Mouse (Mus musculus) midbrain, embryonic 13.5 days (tissue): Measurements from ENCODE around the gene Ankmy1. TPM values are rescaled to one million over a fixed set of nuclear protein-coding genes. Genes with fewer than 3 reads are reported as not detected.

Source experiments
- ATAC-seq: fragments of 200-750 bp; cut with Nextera tagmentation; 2 replicates; pipeline ENCODE4 v1.8.0; 2017; ENCODE audit warnings: mild to moderate bottlenecking, moderate TSS enrichment, moderate library complexity
- H3K27ac ChIP-seq: fragments of 300-500 bp; sonication (generic); 2 replicates; pipeline ENCODE4 v1.5.1; 2015; ENCODE audit warnings: inconsistent platforms, mild to moderate bottlenecking, moderate library complexity
- H3K27me3 ChIP-seq: fragments of 300-500 bp; sonication (generic); 2 replicates; pipeline ENCODE4 v1.6.1; 2015; ENCODE audit warnings: mild to moderate bottlenecking, inconsistent platforms
- H3K36me3 ChIP-seq: fragments of 300-500 bp; sonication (generic); 2 replicates; pipeline ENCODE4 v1.6.1; 2015; ENCODE audit warnings: mild to moderate bottlenecking, inconsistent platforms
- H3K4me1 ChIP-seq: fragments of 300-500 bp; sonication (generic); replicated peaks from 2 replicates; pipeline ENCODE4 v1.6.1; 2015; ENCODE audit warnings: inconsistent platforms
- H3K4me2 ChIP-seq: fragments of 300-500 bp; sonication (generic); replicated peaks from 2 replicates; pipeline ENCODE4 v1.6.1; 2015; ENCODE audit warnings: moderate library complexity, mild to moderate bottlenecking, inconsistent platforms
- H3K4me3 ChIP-seq: fragments of 300-500 bp; sonication (generic); replicated peaks from 2 replicates; pipeline ENCODE4 v1.5.1; 2015; ENCODE audit warnings: mild to moderate bottlenecking, inconsistent platforms
- H3K9ac ChIP-seq: fragments of 300-500 bp; sonication (generic); replicated peaks from 2 replicates; pipeline ENCODE4 v1.6.1; 2015; ENCODE audit warnings: mild to moderate bottlenecking, inconsistent platforms
- H3K9me3 ChIP-seq: fragments of 300-500 bp; sonication (generic); 2 replicates; pipeline ENCODE4 v1.6.1; 2016; ENCODE audit warnings: mild to moderate bottlenecking, inconsistent platforms
- WGBS: fragments of 180-500 bp; shearing (Covaris S2); methylation state at CpG from one replicate; pipeline ENCODE4 v1.1.7; 2015; 5-methylcytosine and 5-hydroxymethylcytosine counted together
- polyA plus RNA-seq: library from polyadenylated mRNA; unstranded; fragments of >200 nt; fragmentation: Nextera tagmentation; extraction: Ambion mirVana; gene quantifications from 2 replicates; pipeline ENCODE4 v1.2.1, GENCODE M21; 2015

Gene Ankmy1
- polyA plus RNA-seq, 1 experiment from 2014 or later: 1.0 TPM

DNA sequence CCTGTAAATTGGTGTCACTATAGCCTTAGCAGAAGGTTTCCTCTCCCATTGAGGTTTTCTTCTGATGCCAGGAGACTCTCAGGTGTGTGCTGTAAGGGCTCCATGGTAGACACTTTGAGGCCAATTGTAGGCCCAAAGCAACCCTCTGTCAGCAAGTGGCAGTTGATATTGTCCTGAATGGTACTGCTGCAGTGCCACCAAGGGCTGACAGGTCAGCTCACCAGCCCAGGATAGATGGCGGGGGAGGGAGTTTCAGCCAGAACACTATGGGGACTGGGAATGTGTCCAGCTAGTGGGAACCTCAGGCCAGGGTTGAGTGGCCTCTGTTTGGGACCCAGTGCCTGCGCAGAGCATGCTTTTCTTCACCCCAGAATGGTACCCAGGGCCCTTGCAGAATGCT, 50.3 kb downstream of the Ankmy1 start:
- 95% methylated on average over 2 of the region's 2 CpGs for WGBS
- Histone ChIP-seq H3K4me2 (no peak overlapping the region), H3K36me3 (peaks cover 54% of the 10 kb centered on the region), H3K9ac (peak overlapping the region; percentile 39; the same call in 1 of the 2 replicates), H3K4me1 (peaks cover 51% of the 10 kb centered on the region), H3K9me3 (no peaks in the 10 kb centered on the region), H3K27ac (no peak overlapping the region), H3K4me3 (no peak overlapping the region), H3K27me3 (no peaks in the 10 kb centered on the region)
- no peak for ATAC-seq

DNA sequence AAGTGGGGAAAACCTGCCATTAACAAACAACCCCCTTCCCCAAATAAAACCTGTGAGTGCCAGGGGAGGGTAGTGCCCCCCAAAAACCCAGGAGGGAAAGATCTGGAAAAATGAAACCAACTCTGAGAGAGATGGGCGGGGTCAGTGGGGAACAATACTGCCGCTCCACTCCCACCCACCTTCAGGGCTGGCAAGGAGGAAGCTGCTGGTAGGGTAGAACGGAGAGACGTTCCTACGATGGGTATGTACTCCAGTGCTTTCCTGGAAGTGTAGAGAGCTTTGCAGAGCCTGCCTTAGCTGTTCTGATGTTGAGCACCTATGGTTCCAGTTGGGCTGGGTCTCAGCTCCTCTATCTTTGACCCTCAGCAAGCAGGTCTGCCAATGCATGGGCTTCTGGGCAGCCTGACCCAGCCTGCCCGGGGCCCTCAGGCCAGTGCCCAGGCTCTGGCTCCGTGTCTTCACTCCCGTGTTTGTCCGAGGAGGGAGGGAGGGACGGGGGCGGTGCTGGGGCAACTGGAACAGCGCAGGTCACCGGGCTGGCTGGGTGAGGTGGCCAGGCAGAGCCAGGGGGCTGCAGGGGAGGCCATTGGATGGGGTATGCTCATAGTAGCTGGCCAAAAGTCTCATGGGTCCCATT, 52.6 kb downstream of the Ankmy1 start:
- WGBS: 58% methylated on average over 13 of the region's 13 CpGs
- peak overlapping the region; percentile 89 for H3K9ac ChIP-seq
- H3K27ac ChIP-seq: peak overlapping the region; percentile 94
- ATAC-seq: no peak
- peaks cover 30% of the 10 kb centered on the region for H3K36me3 ChIP-seq
- H3K9me3 ChIP-seq: no peaks in the 10 kb centered on the region
- peak overlapping the region; percentile 72 for H3K4me2 ChIP-seq
- H3K4me1 ChIP-seq: peaks cover 69% of the 10 kb centered on the region
- peak overlapping the region; percentile 60 for H3K4me3 ChIP-seq
- H3K27me3 ChIP-seq: no peaks in the 10 kb centered on the region

DNA sequence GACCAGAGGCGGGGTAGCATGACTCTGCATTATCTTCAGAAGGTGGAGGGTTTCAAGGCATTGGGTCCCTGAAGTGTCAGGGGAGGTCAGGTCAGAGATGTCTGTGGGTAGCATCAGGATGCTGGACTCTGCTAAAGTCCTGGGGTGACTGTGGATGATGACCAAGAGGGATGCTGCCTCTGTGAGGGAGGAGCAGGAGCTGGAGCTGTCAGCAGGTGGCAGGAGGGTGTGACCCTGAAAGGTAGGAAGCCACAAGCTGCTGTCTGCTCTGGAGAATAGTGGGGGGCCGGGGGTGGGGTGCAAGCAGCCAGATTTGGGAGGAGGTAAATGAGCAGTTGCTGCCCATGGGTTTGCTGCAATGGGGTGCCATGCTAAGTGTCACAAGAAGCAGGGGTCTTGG, 53.2 kb downstream of the Ankmy1 start:
- Histone ChIP-seq H3K9ac (peak overlapping the region; percentile 89), H3K36me3 (peaks cover 27% of the 10 kb centered on the region), H3K4me1 (peaks cover 69% of the 10 kb centered on the region), H3K4me3 (peak overlapping the region; percentile 60), H3K27me3 (no peaks in the 10 kb centered on the region), H3K9me3 (no peaks in the 10 kb centered on the region), H3K27ac (peak overlapping the region; percentile 94), H3K4me2 (peak overlapping the region; percentile 72)
- ATAC-seq: no peak
- WGBS: 80% methylated on average over 2 of the region's 2 CpGs

DNA sequence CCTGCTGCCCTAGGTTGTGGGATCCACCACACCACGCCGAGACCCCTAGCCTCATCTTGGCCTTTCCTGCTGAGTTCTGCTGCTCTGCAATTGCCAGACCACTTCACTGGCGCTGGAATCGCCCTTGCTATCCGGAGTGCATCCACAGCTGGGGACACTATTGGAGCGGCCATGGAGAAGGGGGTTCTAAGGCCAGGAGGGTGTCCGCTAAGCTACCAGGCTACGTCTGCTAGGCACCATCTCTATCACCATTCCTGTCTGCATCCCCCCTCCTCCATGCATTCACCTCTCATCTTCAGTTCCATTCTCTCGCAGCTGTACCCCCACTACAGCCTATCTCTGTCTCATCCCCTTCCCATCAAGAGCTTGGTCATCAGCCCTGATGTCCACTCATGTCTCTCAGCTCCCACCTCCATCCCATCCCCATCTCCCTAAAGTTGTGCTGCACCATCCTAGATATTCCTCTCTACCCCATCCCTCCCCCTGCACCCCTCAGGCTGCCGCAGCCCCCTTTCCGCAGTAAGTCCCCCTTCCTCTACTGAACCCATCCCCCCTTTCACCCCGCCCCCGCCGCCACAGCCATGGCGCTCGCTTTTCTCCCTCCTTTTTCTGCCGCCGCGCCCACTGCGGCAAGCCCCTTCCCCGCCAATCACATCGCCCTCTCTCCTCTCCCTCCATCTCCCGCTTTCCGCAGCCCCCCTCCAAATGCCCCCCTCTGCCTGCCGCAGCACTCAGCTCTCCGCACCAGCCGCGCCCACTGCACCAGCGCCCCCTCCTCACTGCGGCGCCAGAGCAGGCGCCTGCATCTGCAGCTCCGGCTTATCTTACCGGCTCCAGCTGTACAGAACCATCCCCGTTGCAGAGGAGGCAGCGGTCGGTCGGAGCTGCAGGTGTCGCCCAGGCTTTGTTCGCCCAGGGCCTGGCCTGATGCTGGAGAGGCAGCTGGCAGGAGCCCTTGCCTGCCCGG, 54.5 kb downstream of the Ankmy1 start:
- peak overlapping the region; percentile 60 for H3K4me3 ChIP-seq
- peak overlapping the region; percentile 89 for H3K9ac ChIP-seq
- peaks cover 67% of the 10 kb centered on the region for H3K4me1 ChIP-seq
- ATAC-seq: peak; percentile 88
- peaks cover 25% of the 10 kb centered on the region for H3K36me3 ChIP-seq
- 3% methylated on average over 41 of the region's 41 CpGs for WGBS
- H3K27me3 ChIP-seq: no peaks in the 10 kb centered on the region
- peak overlapping the region; percentile 94 for H3K27ac ChIP-seq
- peak overlapping the region; percentile 72 for H3K4me2 ChIP-seq
- H3K9me3 ChIP-seq: no peaks in the 10 kb centered on the region

DNA sequence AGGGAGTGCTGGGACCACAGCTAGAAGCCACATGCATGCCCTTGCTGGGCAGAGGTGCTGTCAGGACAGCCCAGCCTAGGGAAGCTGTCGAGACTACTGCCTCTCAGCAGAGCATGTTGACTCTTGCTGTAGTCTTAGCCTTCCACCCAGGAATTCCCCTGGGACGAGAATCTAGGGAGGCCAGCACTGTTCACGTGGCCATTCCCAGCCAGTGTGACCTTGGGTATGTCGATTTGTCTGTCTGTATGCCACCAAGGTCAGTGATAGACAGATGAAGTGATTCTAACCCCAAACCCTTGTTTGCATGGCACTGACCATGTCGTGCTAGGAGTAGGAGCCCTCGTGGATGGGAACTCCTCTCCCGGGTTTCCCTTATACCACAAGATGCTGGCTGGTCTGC, 56.8 kb downstream of the Ankmy1 start:
- Histone ChIP-seq H3K4me1 (peaks cover 57% of the 10 kb centered on the region), H3K4me2 (no peak overlapping the region), H3K4me3 (no peak overlapping the region), H3K9me3 (no peaks in the 10 kb centered on the region), H3K27me3 (no peaks in the 10 kb centered on the region), H3K27ac (no peak overlapping the region), H3K9ac (no peak overlapping the region), H3K36me3 (peaks cover 13% of the 10 kb centered on the region)
- WGBS: 86% methylated on average over 7 of the region's 7 CpGs
- ATAC-seq: no peak

DNA sequence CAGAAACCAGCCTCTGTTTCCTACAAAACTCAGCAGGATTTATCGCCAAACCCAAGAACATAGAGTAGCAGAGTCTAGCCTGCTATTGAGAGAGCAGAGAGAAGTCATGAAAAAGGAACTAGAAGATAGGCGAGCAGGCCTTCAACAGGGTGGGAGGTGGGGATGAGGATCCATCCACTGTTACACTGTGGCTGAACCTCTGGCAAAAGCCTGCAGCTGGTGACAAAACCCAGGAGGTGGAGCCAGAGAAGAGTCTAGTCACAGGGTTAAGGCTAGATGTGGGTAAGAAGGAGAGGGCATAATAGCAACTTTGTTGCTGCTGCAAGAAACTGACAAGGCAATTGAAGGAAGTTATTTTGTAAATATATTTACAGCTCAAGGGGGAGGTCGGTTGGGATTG, 61.3 kb downstream of the Ankmy1 start:
- H3K27ac ChIP-seq: no peak overlapping the region
- peaks cover 28% of the 10 kb centered on the region for H3K36me3 ChIP-seq
- 82% methylated on average over 3 of the region's 3 CpGs for WGBS
- H3K27me3 ChIP-seq: no peaks in the 10 kb centered on the region
- H3K4me3 ChIP-seq: no peak overlapping the region
- H3K9me3 ChIP-seq: no peaks in the 10 kb centered on the region
- no peak overlapping the region for H3K9ac ChIP-seq
- H3K4me2 ChIP-seq: no peak overlapping the region
- H3K4me1 ChIP-seq: peaks cover 40% of the 10 kb centered on the region
- no peak for ATAC-seq

DNA sequence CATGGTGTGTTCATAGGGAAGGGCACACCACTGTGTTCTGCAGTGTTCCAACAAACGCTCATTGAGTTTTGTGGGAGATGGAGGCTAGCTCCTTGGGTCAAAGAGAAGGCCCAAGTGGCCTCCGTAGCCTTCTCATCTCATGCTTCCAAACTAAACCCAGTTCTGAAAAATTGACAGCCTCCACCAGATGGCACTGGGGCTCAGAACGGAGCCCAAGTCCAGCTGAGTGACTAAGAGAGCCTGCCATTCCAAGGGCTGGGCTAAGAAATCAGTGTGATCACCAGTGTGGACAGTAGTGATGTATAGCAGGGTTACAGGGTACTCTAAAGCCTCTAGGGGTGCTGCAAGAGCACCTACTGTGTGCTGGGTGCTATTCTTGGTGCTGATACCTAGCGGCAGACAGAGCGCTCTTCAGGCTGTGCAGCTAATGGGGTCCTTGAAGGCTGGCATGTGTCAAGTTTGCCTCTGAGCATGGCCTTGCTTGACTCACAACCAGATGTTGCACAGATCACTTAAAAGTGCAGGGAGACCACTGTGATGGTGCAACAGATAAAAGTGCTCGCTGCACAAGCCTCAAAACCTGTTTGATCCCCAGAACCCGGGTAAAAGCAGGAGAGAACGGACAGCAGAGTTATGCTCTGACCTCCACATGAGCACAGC, 62.3 kb downstream of the Ankmy1 start:
- 0 out of 2 replicates have a peak, but pooled peaks have one; percentile 15 for ATAC-seq
- H3K4me1 ChIP-seq: peaks cover 37% of the 10 kb centered on the region

DNA sequence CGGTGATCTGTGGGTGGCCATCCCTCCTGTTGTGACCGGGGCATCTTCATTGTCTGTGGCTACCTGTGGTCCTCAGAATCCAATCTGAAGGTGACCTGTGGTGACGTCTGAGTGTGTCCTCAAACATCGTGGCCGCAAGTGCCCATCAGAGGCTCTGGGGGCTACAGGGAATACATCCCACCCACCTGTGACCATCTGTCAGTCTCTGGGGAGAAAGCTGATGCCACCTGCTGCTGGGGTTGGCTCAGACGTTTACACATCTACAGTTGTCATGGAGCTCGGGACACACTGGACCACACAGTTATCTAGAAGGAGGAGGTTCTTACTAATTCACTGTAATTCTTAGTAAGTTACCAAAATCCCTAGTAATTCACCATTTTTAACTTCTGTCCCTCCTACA, 63.5 kb downstream of the Ankmy1 start:
- Histone ChIP-seq H3K9me3 (no peaks in the 10 kb centered on the region), H3K4me2 (no peak overlapping the region), H3K36me3 (peaks cover 38% of the 10 kb centered on the region), H3K4me3 (no peak overlapping the region), H3K27ac (no peak overlapping the region), H3K4me1 (peaks cover 48% of the 10 kb centered on the region), H3K27me3 (no peaks in the 10 kb centered on the region), H3K9ac (no peak overlapping the region)
- no peak for ATAC-seq
- WGBS: 81% methylated on average over 7 of the region's 7 CpGs

More for the DNA sequence above, 62.3 kb downstream of the Ankmy1 start:
- no peak overlapping the region for H3K9ac ChIP-seq
- peaks cover 39% of the 10 kb centered on the region for H3K36me3 ChIP-seq
- WGBS: 83% methylated on average over 8 of the region's 8 CpGs
- no peaks in the 10 kb centered on the region for H3K27me3 ChIP-seq
- no peak overlapping the region for H3K4me2 ChIP-seq
- H3K9me3 ChIP-seq: no peaks in the 10 kb centered on the region
- H3K4me3 ChIP-seq: no peak overlapping the region
- H3K27ac ChIP-seq: no peak overlapping the region

DNA sequence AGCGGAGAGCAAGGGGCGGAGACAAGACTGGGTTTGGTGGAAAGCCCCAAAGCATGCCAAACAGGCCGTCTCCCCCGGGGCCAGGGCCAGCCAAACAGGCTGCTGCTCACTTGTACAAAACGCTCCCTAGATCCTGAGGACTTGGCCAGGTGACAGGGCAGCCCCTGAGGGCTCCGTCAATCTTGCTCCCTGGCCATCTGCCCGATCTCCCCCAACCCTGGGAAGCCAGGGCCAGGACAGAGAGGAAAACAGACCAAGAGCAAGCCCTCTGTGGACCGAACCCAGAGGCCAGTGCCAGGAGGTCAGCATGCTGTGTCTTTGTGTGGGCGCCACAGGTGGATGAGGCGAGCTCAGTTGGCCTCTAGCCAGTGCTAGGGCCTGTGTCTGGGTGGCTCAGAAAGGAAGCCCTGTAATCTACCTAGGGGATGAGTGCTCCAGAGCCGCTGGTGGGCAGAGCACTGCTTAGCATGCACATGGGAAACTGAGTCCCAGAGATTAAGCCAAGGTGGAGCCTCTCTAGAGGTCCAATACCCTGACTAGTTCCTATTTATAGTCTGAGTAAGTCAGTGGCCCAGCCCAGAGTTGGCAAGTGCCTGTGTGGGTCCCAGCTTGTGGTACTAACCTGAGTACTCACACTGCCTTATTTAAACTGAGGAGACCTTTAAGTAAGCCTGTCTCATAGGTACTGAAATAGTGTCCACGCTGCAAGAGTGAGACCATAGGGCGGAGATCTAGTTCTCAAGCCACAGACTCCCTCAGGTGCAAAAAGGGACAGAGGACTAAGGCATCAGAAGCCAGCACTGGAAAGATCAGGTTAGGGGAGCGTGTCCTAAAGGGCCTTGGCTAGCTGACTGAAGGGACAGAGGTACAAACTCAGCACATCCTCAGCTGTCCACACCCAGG, 64.5 kb downstream of the Ankmy1 start:
- no peaks in the 10 kb centered on the region for H3K9me3 ChIP-seq
- ATAC-seq: no peak
- no peaks in the 10 kb centered on the region for H3K27me3 ChIP-seq
- 72% methylated on average over 14 of the region's 14 CpGs for WGBS
- H3K9ac ChIP-seq: no peak overlapping the region; the same call in 1 of the 2 replicates
- H3K4me2 ChIP-seq: no peak overlapping the region; the same call in 1 of the 2 replicates
- H3K27ac ChIP-seq: no peak overlapping the region
- peaks cover 58% of the 10 kb centered on the region for H3K4me1 ChIP-seq
- H3K4me3 ChIP-seq: no peak overlapping the region
- H3K36me3 ChIP-seq: peaks cover 29% of the 10 kb centered on the region

DNA sequence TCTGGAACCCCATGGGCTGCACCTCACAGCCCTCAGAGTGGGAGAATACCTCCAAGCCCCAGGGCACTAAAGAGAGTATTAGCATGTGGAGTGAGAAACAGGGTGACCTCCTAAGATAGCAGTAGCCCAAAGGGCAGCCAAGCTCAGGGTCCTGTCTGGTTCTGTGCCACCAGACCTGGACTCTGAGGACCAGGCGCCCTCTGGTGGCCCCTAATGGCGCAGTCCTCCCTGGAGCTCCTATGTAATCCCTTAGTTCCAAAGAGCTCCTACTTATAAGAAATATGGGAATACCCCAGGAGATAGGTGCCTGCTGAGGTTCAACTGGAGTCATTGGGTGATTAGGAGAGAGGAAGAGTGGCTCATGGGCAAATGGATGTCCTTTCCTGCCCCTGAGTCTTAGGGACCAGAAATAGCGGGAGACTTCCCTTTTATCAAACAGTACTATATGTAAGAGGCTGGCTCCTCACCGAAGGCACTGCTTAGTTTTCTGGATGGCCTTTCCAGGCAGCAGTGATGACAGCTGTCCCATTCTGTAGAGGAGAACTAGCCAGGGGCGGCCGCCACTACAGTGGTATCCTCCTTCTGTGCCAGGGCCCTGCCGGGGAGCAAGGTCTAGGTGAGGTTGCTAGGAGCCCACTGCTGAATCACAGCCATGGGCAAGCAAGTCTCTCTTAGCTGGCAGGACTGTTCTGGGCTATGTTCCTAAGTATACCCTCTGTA, 68.6 kb downstream of the Ankmy1 start:
- Histone ChIP-seq H3K9ac (peak overlapping the region; percentile 98), H3K36me3 (peaks cover 29% of the 10 kb centered on the region), H3K4me2 (peak overlapping the region; percentile 81), H3K4me3 (peak overlapping the region; percentile 94), H3K4me1 (peaks cover 63% of the 10 kb centered on the region), H3K27ac (0 out of 2 replicates have a peak overlapping the region, but pooled peaks have one; percentile 95), H3K9me3 (no peaks in the 10 kb centered on the region), H3K27me3 (peaks cover 12% of the 10 kb centered on the region)
- peak; percentile 29 for ATAC-seq
- WGBS: 69% methylated on average over 7 of the region's 7 CpGs
